Mouse (Mus musculus): ENCODE results near the gene Tmod2. TPM values are rescaled to one million over a fixed set of nuclear protein-coding genes. Genes with fewer than 3 reads are reported as not detected.
A peak's percentile ranks its signal among the peaks of the same experiment; 100 is the strongest.
"Not testable (repeated sequence)": the region's sequence is repeated elsewhere in the genome, so short reads cannot be mapped to it uniquely, and the experiment has no call there.

The Tmod2 gene
- polyA plus RNA-seq (2014; fragmentation: Nextera tagmentation; extraction: Ambion mirVana): 127 and 193 TPM in 2 replicates

DNA sequence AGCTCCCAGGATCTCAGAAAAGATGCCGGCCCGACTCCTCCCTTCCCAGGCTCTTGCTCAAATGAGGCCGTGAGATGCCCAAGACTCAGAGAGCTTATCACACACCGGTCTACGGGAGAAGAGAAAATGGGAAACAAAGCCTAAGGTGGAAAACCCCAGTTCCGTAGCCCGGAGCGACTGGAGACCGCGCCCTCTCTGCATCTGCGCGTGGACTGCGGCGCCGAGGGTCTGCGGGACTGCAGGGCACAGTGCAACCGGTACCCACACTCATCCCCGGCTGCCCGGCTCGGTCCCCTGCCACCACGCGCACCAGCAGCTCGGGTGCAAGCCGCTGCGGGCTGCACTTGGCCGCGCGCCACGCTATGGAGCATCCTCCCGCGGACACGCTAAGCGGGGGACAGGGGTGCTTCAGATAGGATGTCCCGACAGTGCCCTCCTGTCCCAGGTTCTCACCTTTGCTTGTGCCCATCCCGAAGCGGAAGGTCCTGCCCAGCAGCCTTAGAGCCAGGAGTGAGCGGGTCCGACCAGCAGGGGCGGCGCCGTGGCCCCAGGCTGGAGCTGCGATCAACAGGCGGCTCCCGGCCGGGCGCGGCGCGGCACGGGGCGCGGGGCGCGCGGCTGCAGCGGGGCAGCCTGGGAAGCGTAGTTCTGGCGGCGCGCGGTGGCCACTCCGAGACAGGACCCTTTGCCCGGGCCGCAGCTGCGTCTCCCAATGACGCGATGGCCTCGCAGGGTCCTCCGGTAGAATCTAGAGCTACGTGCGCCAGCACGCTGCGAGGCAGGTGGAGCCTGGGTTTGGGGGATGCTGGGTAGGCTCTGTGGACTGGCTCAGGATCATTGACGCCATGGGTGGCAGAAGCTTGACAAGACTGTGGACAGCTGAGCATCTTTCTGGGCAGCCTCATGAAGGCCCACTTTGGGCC, at the start of gene Tmod2:
TSS of gene Tmod2 (minus strand) at position 755 of the 923 bp plus-strand sequence.
- H3K36me3 ChIP-seq (ENCODE audit: control insufficient read depth, insufficient read depth, low read length): no peaks in the 10 kb centered on the region
- H3K9ac ChIP-seq (ENCODE audit: low read length): peak within 1 kb of the TSS; percentile 79
- H3K4me1 ChIP-seq (ENCODE audit: control insufficient read depth, insufficient read depth, low read length): peaks cover 7% of the 10 kb centered on the region
- H3K27me3 ChIP-seq (replicated peaks; ENCODE audit: control insufficient read depth, insufficient read depth, low read length): no peaks in the 10 kb centered on the region
- H3K9me3 ChIP-seq (replicated peaks; ENCODE audit: control insufficient read depth, low read length): no peaks in the 10 kb centered on the region
- peak; percentile 73 for DNase-seq (ENCODE audit: low spot score)
- peak within 1 kb of the TSS; percentile 66 for H3K4me2 ChIP-seq (ENCODE audit: low read length)
- H3K4me3 ChIP-seq (ENCODE audit: low read depth, low read length): peak within 1 kb of the TSS; percentile 81
- under 1% methylated on average over 73 of the region's 74 CpGs for WGBS
- H3K27ac ChIP-seq (ENCODE audit: low read depth, low read length): peak within 1 kb of the TSS; percentile 88
- ATAC-seq: peak; percentile 93

GRCm38 (mm10) chr9:75660917-75661316, 49.8 kb upstream of the Tmod2 start:
- no peak overlapping the region for H3K9ac ChIP-seq (ENCODE audit: low read length)
- no peaks in the 10 kb centered on the region for H3K4me1 ChIP-seq (ENCODE audit: control insufficient read depth, insufficient read depth, low read length)
- peaks cover 68% of the 10 kb centered on the region for H3K36me3 ChIP-seq (ENCODE audit: control insufficient read depth, insufficient read depth, low read length)
- H3K9me3 ChIP-seq (replicated peaks; ENCODE audit: control insufficient read depth, low read length): no peaks in the 10 kb centered on the region
- H3K27me3 ChIP-seq (replicated peaks; ENCODE audit: control insufficient read depth, insufficient read depth, low read length): no peaks in the 10 kb centered on the region
- DNase-seq (ENCODE audit: low spot score): no peak
- 93% methylated on average over 8 of the region's 8 CpGs for WGBS
- no peak overlapping the region for H3K27ac ChIP-seq (ENCODE audit: low read depth, low read length)
- no peak overlapping the region for H3K4me2 ChIP-seq (ENCODE audit: low read length)
- no peak for ATAC-seq
- no peak overlapping the region for H3K4me3 ChIP-seq (ENCODE audit: low read depth, low read length)

DNA sequence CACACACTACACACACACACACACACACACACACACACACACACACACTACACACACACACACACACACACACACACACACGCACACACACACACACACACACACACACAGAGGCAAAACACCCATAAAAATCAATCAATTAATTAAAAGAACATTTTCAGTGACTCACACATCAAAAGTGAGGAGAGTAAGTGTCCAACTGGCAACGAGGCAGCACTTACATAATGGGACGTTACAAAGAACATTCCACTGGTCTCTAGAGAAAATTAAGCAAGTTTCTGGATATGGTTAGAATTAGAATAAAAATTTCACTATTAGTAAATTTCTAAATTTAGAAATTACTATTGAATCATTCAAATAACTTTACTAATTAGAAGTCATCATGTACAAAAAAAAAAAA, 45.3 kb upstream of the Tmod2 start:
- peaks cover 60% of the 10 kb centered on the region for H3K36me3 ChIP-seq (ENCODE audit: control insufficient read depth, insufficient read depth, low read length)
- DNase-seq (ENCODE audit: low spot score); H3K27me3 ChIP-seq (replicated peaks; ENCODE audit: control insufficient read depth, insufficient read depth, low read length); H3K4me2 ChIP-seq (ENCODE audit: low read length); H3K9ac ChIP-seq (ENCODE audit: low read length); H3K4me1 ChIP-seq (ENCODE audit: control insufficient read depth, insufficient read depth, low read length); H3K4me3 ChIP-seq (ENCODE audit: low read depth, low read length); H3K27ac ChIP-seq (ENCODE audit: low read depth, low read length); H3K9me3 ChIP-seq (replicated peaks; ENCODE audit: control insufficient read depth, low read length); ATAC-seq: not testable (repeated sequence)
- WGBS: 88% methylated on average over 3 of the region's 3 CpGs

GRCm38 (mm10) chr9:75653981-75654911, 43.1 kb upstream of the Tmod2 start:
- H3K36me3 ChIP-seq (ENCODE audit: control insufficient read depth, insufficient read depth, low read length): peaks cover 63% of the 10 kb centered on the region
- no peak overlapping the region for H3K4me2 ChIP-seq (ENCODE audit: low read length)
- WGBS: 78% methylated on average over 12 of the region's 12 CpGs
- no peak overlapping the region for H3K4me3 ChIP-seq (ENCODE audit: low read depth, low read length)
- no peaks in the 10 kb centered on the region for H3K9me3 ChIP-seq (replicated peaks; ENCODE audit: control insufficient read depth, low read length)
- no peak overlapping the region for H3K9ac ChIP-seq (ENCODE audit: low read length)
- no peaks in the 10 kb centered on the region for H3K27me3 ChIP-seq (replicated peaks; ENCODE audit: control insufficient read depth, insufficient read depth, low read length)
- no peaks in the 10 kb centered on the region for H3K4me1 ChIP-seq (ENCODE audit: control insufficient read depth, insufficient read depth, low read length)
- DNase-seq (ENCODE audit: low spot score): peak; percentile 16
- no peak for ATAC-seq
- H3K27ac ChIP-seq (ENCODE audit: low read depth, low read length): no peak overlapping the region

DNA sequence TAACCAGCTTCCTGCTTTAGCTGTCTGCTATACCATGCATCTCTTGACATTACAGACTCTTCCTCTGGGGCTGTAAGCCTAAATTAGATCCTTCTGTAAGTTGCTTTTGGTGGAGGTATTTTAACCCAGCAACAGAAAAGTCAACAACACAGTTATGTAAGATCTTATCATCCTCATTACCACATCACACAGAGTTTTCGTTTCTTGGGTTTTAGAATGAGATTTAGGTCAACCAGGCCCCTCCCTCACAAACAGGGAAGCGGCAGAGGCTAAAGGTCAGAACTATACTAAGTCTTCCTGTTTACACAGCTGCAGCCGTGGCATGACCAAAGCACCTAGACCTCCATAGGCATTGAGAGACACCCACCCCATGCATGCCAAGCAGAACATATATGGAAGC, 34.3 kb upstream of the Tmod2 start:
- Histone ChIP-seq H3K4me1 (ENCODE audit: control insufficient read depth, insufficient read depth, low read length) (no peaks in the 10 kb centered on the region), H3K36me3 (ENCODE audit: control insufficient read depth, insufficient read depth, low read length) (peaks cover 54% of the 10 kb centered on the region), H3K4me2 (ENCODE audit: low read length) (no peak overlapping the region), H3K27ac (ENCODE audit: low read depth, low read length) (no peak overlapping the region), H3K9me3 (replicated peaks; ENCODE audit: control insufficient read depth, low read length) (no peaks in the 10 kb centered on the region), H3K4me3 (ENCODE audit: low read depth, low read length) (no peak overlapping the region), H3K9ac (ENCODE audit: low read length) (no peak overlapping the region), H3K27me3 (replicated peaks; ENCODE audit: control insufficient read depth, insufficient read depth, low read length) (no peaks in the 10 kb centered on the region)
- WGBS: 88% methylated on average over 3 of the region's 3 CpGs
- ATAC-seq: no peak
- DNase-seq (ENCODE audit: low spot score): no peak

GRCm38 (mm10) chr9:75634226-75634625, 23.1 kb upstream of the Tmod2 start:
- no peaks in the 10 kb centered on the region for H3K4me1 ChIP-seq (ENCODE audit: control insufficient read depth, insufficient read depth, low read length)
- H3K4me3 ChIP-seq (ENCODE audit: low read depth, low read length): no peak overlapping the region
- no peaks in the 10 kb centered on the region for H3K9me3 ChIP-seq (replicated peaks; ENCODE audit: control insufficient read depth, low read length)
- no peaks in the 10 kb centered on the region for H3K27me3 ChIP-seq (replicated peaks; ENCODE audit: control insufficient read depth, insufficient read depth, low read length)
- H3K4me2 ChIP-seq (ENCODE audit: low read length): no peak overlapping the region
- WGBS: 80% methylated on average over 4 of the region's 4 CpGs
- no peak overlapping the region for H3K27ac ChIP-seq (ENCODE audit: low read depth, low read length)
- H3K36me3 ChIP-seq (ENCODE audit: control insufficient read depth, insufficient read depth, low read length): peaks cover 6% of the 10 kb centered on the region; the same call in 1 of the 2 replicates
- no peak for ATAC-seq
- DNase-seq (ENCODE audit: low spot score): no peak
- H3K9ac ChIP-seq (ENCODE audit: low read length): no peak overlapping the region

DNA sequence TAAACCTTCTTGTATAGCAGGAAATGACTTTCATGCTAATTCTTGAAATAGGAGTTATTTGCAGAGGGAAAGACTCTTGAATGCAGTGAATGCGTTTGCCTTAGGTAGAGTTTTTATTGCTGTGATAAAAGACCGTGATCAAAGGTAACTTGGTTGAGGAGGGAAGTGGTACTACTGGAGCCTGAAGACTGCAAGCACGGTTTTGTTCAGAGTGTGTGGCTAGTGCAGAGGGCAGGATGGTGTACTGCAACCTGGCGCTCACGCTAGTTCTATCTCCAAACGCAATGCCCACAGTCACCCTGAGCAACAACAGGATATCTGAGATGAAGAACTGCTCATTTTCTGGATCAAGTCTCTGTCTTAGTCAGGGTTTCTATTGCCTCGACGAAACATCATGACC, 22.5 kb upstream of the Tmod2 start:
- WGBS: 92% methylated on average over 8 of the region's 8 CpGs
- ATAC-seq (no peak), DNase-seq (ENCODE audit: low spot score) (no peak)
- no peak overlapping the region for H3K27ac ChIP-seq (ENCODE audit: low read depth, low read length)
- H3K4me3 ChIP-seq (ENCODE audit: low read depth, low read length): no peak overlapping the region
- no peaks in the 10 kb centered on the region for H3K9me3 ChIP-seq (replicated peaks; ENCODE audit: control insufficient read depth, low read length)
- H3K9ac ChIP-seq (ENCODE audit: low read length): no peak overlapping the region
- H3K27me3 ChIP-seq (replicated peaks; ENCODE audit: control insufficient read depth, insufficient read depth, low read length): no peaks in the 10 kb centered on the region
- H3K4me2 ChIP-seq (ENCODE audit: low read length): no peak overlapping the region
- H3K36me3 ChIP-seq (ENCODE audit: control insufficient read depth, insufficient read depth, low read length): 0 out of 2 replicates have a peak, but pooled peaks cover 3% of the 10 kb centered on the region
- no peaks in the 10 kb centered on the region for H3K4me1 ChIP-seq (ENCODE audit: control insufficient read depth, insufficient read depth, low read length)

DNA sequence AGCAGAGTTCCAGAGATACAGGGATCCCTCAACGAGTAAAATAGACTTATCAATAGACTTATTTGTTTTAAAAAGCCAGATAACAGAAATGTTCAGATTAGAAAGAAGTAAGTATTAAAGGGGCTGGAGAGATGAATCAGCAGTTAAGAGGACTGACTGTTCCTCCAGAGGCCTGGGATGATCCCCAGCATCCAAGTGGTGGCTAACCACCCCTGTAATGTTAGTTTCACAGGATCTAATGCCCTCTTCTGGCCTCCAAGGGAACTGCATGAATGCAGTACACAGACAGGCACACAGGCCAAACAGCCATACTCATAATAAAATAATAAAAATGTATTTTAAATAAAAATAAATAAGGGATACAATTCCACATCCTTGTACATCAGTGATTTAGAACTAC, 21.8 kb upstream of the Tmod2 start:
- H3K36me3 ChIP-seq (ENCODE audit: control insufficient read depth, insufficient read depth, low read length): 0 out of 2 replicates have a peak, but pooled peaks cover 3% of the 10 kb centered on the region
- ATAC-seq (peak; percentile 51; the same call in 1 of the 2 replicates), DNase-seq (ENCODE audit: low spot score) (peak; percentile 48)
- H3K4me3 ChIP-seq (ENCODE audit: low read depth, low read length): no peak overlapping the region
- no peaks in the 10 kb centered on the region for H3K27me3 ChIP-seq (replicated peaks; ENCODE audit: control insufficient read depth, insufficient read depth, low read length)
- no peaks in the 10 kb centered on the region for H3K4me1 ChIP-seq (ENCODE audit: control insufficient read depth, insufficient read depth, low read length)
- H3K9me3 ChIP-seq (replicated peaks; ENCODE audit: control insufficient read depth, low read length): no peaks in the 10 kb centered on the region
- no peak overlapping the region for H3K27ac ChIP-seq (ENCODE audit: low read depth, low read length)
- H3K4me2 ChIP-seq (ENCODE audit: low read length): no peak overlapping the region
- H3K9ac ChIP-seq (ENCODE audit: low read length): no peak overlapping the region
- 20% methylated on average over 1 of the region's 1 CpGs for WGBS

Data from forebrain, embryonic 14.5 days (tissue).